Mouse (Mus musculus) adrenal gland, postnatal 10 days (tissue): Measurements from ENCODE around the gene A1cf. TPM values are rescaled to one million over a fixed set of nuclear protein-coding genes. Genes with fewer than 3 reads are reported as not detected.

Source experiments
- DNase-seq: peaks from one replicate; pipeline ENCODE4 v3.0.0; 2021; ENCODE audit warnings: mixed read lengths
- long read RNA-seq, 2 experiments: library from polyadenylated mRNA; stranded (forward); transcript quantifications; one replicate each; pipeline ENCODE4 v2.0.0; 2021
- total RNA-seq, 2 experiments: library from RNA; stranded (reverse); gene quantifications; 2 replicates each; pipeline ENCODE4 v1.2.3; 2021

Gene A1cf
- 10 to 100 TPM in 1 of 2 experiments, 1 to 10 TPM in 1; 5.6 to 13.7 TPM for total RNA-seq
- long read RNA-seq, experiment 1, partial matches to known transcripts: 0 of 1 reads
- long read RNA-seq, experiment 1, other reads (novel, unspliced or antisense): 1 of 1 reads
- long read RNA-seq, experiment 2, partial matches to known transcripts: 0 of 1 reads
- long read RNA-seq, experiment 2, other reads (novel, unspliced or antisense): 1 of 1 reads

GRCm38 (mm10) chr19:31868521-31868920, at the start of gene A1cf:
TSS of gene A1cf (plus strand) at chr19:31868764.
- DNase-seq: no peak

GRCm38 (mm10) chr19:31834250-31834649, 34.3 kb upstream of the A1cf start:
- DNase-seq: no peak

- DNase-seq: no peak
Measured at GRCm38 (mm10) chr19:31861909-31862308, 6.7 kb upstream of the A1cf start.

- no peak for DNase-seq
Measured at GRCm38 (mm10) chr19:31862512-31863249, 5.9 kb upstream of the A1cf start.

- DNase-seq: no peak
Measured at GRCm38 (mm10) chr19:31865451-31865850, 3.1 kb upstream of the A1cf start.

- DNase-seq: no peak
Measured at GRCm38 (mm10) chr19:31868076-31868475, 488 bp upstream of the A1cf start.

GRCm38 (mm10) chr19:31868971-31869370, 407 bp downstream of the A1cf start:
- no peak for DNase-seq

GRCm38 (mm10) chr19:31871377-31871776, 2.8 kb downstream of the A1cf start:
- DNase-seq: no peak

GRCm38 (mm10) chr19:31877968-31878367, 9.4 kb downstream of the A1cf start:
- no peak for DNase-seq

GRCm38 (mm10) chr19:31884594-31884993, 16.0 kb downstream of the A1cf start:
- DNase-seq: no peak

- no peak for DNase-seq
Measured at GRCm38 (mm10) chr19:31887275-31887674, 18.7 kb downstream of the A1cf start.

GRCm38 (mm10) chr19:31889988-31890387, 21.4 kb downstream of the A1cf start:
- no peak for DNase-seq

- DNase-seq: no peak
Measured at GRCm38 (mm10) chr19:31891001-31891893, 22.7 kb downstream of the A1cf start.

GRCm38 (mm10) chr19:31895971-31896370, 27.4 kb downstream of the A1cf start:
- DNase-seq: no peak

GRCm38 (mm10) chr19:31896711-31897110, 28.1 kb downstream of the A1cf start:
- no peak for DNase-seq

- no peak for DNase-seq
Measured at GRCm38 (mm10) chr19:31905671-31906070, 37.1 kb downstream of the A1cf start.

GRCm38 (mm10) chr19:31910423-31910822, 41.9 kb downstream of the A1cf start:
- no peak for DNase-seq

- no peak for DNase-seq
Measured at GRCm38 (mm10) chr19:31913946-31914345, 45.4 kb downstream of the A1cf start.

GRCm38 (mm10) chr19:31920357-31920756, 51.8 kb downstream of the A1cf start:
- no peak for DNase-seq

GRCm38 (mm10) chr19:31921852-31922251, 53.3 kb downstream of the A1cf start:
- no peak for DNase-seq

- no peak for DNase-seq
Measured at GRCm38 (mm10) chr19:31923615-31924352, 55.2 kb downstream of the A1cf start.

- no peak for DNase-seq
Measured at GRCm38 (mm10) chr19:31950793-31951489, 82.4 kb downstream of the A1cf start.
